ENCODE assay signal across 8 mouse cellular contexts in genomic region chr5:38563121-38563520, GRCm38 (mm10). TPM values are rescaled to one million over a fixed set of nuclear protein-coding genes. Genes with fewer than 3 reads are reported as not detected.
A peak's percentile ranks its signal among the peaks of the same experiment; 100 is the strongest.
DNase-seq lines count a peak whose midpoint lies in the region; ATAC-seq lines count a peak whose summit lies in the region.

Wdr1 (minus strand) TSS chr5:38563221.

- H3K36me3 ChIP-seq in forebrain, embryonic 10.5 days (replicated peaks) = peaks cover 18% of the 10 kb centered on the region
- peaks cover 9% of the 10 kb centered on the region for H3K36me3 ChIP-seq in limb, embryonic 15.5 days
- H3K36me3 ChIP-seq in stomach, embryonic 15.5 days = peaks cover 14% of the 10 kb centered on the region; the same call in 1 of the 2 replicates

- H3K4me2 ChIP-seq in limb, embryonic 15.5 days = peak within 1 kb of the TSS; percentile 83
- peak within 1 kb of the TSS; percentile 57 for H3K4me2 ChIP-seq in stomach, embryonic 15.5 days

- peak within 1 kb of the TSS; percentile 97 for H3K27ac ChIP-seq in forebrain, embryonic 10.5 days
- peak within 1 kb of the TSS; percentile 99 for H3K27ac ChIP-seq in limb, embryonic 15.5 days
- peak within 1 kb of the TSS; percentile 98 for H3K27ac ChIP-seq in stomach, embryonic 15.5 days

- H3K27me3 ChIP-seq in forebrain, embryonic 10.5 days (ENCODE audit: poor library complexity, severe bottlenecking) = no peaks in the 10 kb centered on the region
- H3K27me3 ChIP-seq in limb, embryonic 15.5 days = no peaks in the 10 kb centered on the region
- H3K27me3 ChIP-seq in stomach, embryonic 15.5 days (replicated peaks) = no peaks in the 10 kb centered on the region

- H3K9ac ChIP-seq in limb, embryonic 15.5 days = peak within 1 kb of the TSS; percentile 58
- peak within 1 kb of the TSS; percentile 70 for H3K9ac ChIP-seq in stomach, embryonic 15.5 days

- no peaks in the 10 kb centered on the region for H3K9me3 ChIP-seq in forebrain, embryonic 10.5 days
- no peaks in the 10 kb centered on the region for H3K9me3 ChIP-seq in limb, embryonic 15.5 days
- H3K9me3 ChIP-seq in stomach, embryonic 15.5 days = no peaks in the 10 kb centered on the region

- DNase-seq in thymus, postnatal 0 days (ENCODE audit: low spot score) = no peak
- DNase-seq in thymus, postnatal 14 days = no peak
- DNase-seq in forebrain, embryonic 10.5 days (ENCODE audit: extremely low spot score, low spot score) = no peak
- DNase-seq in heart, postnatal 4 days = no peak
- no peak for DNase-seq in right cerebral cortex, adult 2 months (ENCODE audit: low spot score in 2 of 2)

- H3K4me1 ChIP-seq in forebrain, embryonic 10.5 days = peaks cover 27% of the 10 kb centered on the region
- peaks cover 30% of the 10 kb centered on the region for H3K4me1 ChIP-seq in limb, embryonic 15.5 days
- H3K4me1 ChIP-seq in stomach, embryonic 15.5 days = peaks cover 18% of the 10 kb centered on the region

- peak within 1 kb of the TSS; percentile 93 for H3K4me3 ChIP-seq in forebrain, embryonic 10.5 days
- H3K4me3 ChIP-seq in limb, embryonic 15.5 days = peak within 1 kb of the TSS; percentile 92
- peak within 1 kb of the TSS; percentile 92 for H3K4me3 ChIP-seq in stomach, embryonic 15.5 days (replicated peaks)

- no peak for ATAC-seq in limb, embryonic 15.5 days (ENCODE audit: insufficient number of reproducible peaks, low FRiP score, low TSS enrichment, low read depth)
- no peak for ATAC-seq in stomach, embryonic 15.5 days (ENCODE audit: insufficient read depth, low FRiP score, low read depth)
- no peak for ATAC-seq in frontal cortex, adult (ENCODE audit: low TSS enrichment)

- 86% methylated on average over 2 of the region's 2 CpGs for WGBS in forebrain, embryonic 10.5 days
- 76% methylated on average over 2 of the region's 2 CpGs for WGBS in limb, embryonic 15.5 days
- 77% methylated on average over 2 of the region's 2 CpGs for whole genome bisulfite sequencing in stomach, embryonic 15.5 days

RNA-seq across cellular contexts. Expression of gene Wdr1, which starts in this region (rescaled TPM):
- 265 and 280 TPM in 2 replicates for polyA plus RNA-seq in thymus, postnatal 0 days (2015; fragmentation: Nextera tagmentation; extraction: Ambion mirVana)
- 171 and 173 TPM in 2 replicates for polyA plus RNA-seq in forebrain, embryonic 10.5 days (2016; fragmentation: Nextera tagmentation; extraction: Ambion mirVana)
- total RNA-seq in heart, postnatal 4 days (2021) = 100 to 1,000 TPM; 238 to 243 TPM
- polyA plus RNA-seq in limb, embryonic 15.5 days (2015; fragmentation: Nextera tagmentation; extraction: Ambion mirVana) = 222 and 245 TPM in 2 replicates
- 227 TPM in 2 replicates for polyA plus RNA-seq in stomach, embryonic 15.5 days (2015; fragmentation: Nextera tagmentation; extraction: Ambion mirVana)
